Mouse (Mus musculus): ENCODE results near the gene Olfr463. TPM values are rescaled to one million over a fixed set of nuclear protein-coding genes. Genes with fewer than 3 reads are reported as not detected.

Gene Olfr463
- total and polyA plus RNA-seq, 2 experiments from 2014 or later = not detected

GRCm38 (mm10) chr11:87916005-87916404, 18.8 kb upstream of the Olfr463 start:
- no peaks in the 10 kb centered on the region for H3K9me3 ChIP-seq (replicated peaks; ENCODE audit: control insufficient read depth, low read length)
- WGBS = 100% methylated on average over 1 of the region's 1 CpGs
- H3K36me3 ChIP-seq (replicated peaks; ENCODE audit: control insufficient read depth, insufficient read depth, low read length) = no peaks in the 10 kb centered on the region
- H3K4me1 ChIP-seq (ENCODE audit: control insufficient read depth, insufficient read depth) = no peaks in the 10 kb centered on the region
- H3K27ac ChIP-seq (ENCODE audit: low read depth) = no peak overlapping the region
- TF ChIP-seq EP300 (IDR thresholded peaks at IDR 0.05; ENCODE audit: low read depth) = no peak
- no peak for TF ChIP-seq CTCF (IDR thresholded peaks at IDR 0.05; ENCODE audit: low read depth)
- DNase-seq (ENCODE audit: low spot score) (no peak), ATAC-seq (ENCODE audit: insufficient read depth, low read depth) (no peak)
- no peak overlapping the region for H3K4me2 ChIP-seq (ENCODE audit: low read depth, low read length)
- no peak overlapping the region for H3K4me3 ChIP-seq (ENCODE audit: low read depth, low read length)
- H3K9ac ChIP-seq (replicated peaks; ENCODE audit: low read depth, low read length) = no peak overlapping the region
- no peaks in the 10 kb centered on the region for H3K27me3 ChIP-seq (ENCODE audit: control insufficient read depth, insufficient read depth, low read length)

- no peaks in the 10 kb centered on the region for H3K27me3 ChIP-seq (ENCODE audit: control insufficient read depth, insufficient read depth, low read length)
- 78% methylated on average over 3 of the region's 3 CpGs for WGBS
- H3K4me1 ChIP-seq (ENCODE audit: control insufficient read depth, insufficient read depth) = no peaks in the 10 kb centered on the region
- no peaks in the 10 kb centered on the region for H3K9me3 ChIP-seq (replicated peaks; ENCODE audit: control insufficient read depth, low read length)
- no peak for DNase-seq (ENCODE audit: low spot score)
- ATAC-seq (ENCODE audit: insufficient read depth, low read depth) = no peak
- H3K4me2 ChIP-seq (ENCODE audit: low read depth, low read length) = no peak overlapping the region
- no peaks in the 10 kb centered on the region for H3K36me3 ChIP-seq (replicated peaks; ENCODE audit: control insufficient read depth, insufficient read depth, low read length)
- no peak overlapping the region for H3K27ac ChIP-seq (ENCODE audit: low read depth)
- H3K9ac ChIP-seq (replicated peaks; ENCODE audit: low read depth, low read length) = no peak overlapping the region
- H3K4me3 ChIP-seq (ENCODE audit: low read depth, low read length) = no peak overlapping the region
- no peak for TF ChIP-seq EP300 (IDR thresholded peaks at IDR 0.05; ENCODE audit: low read depth)
- TF ChIP-seq CTCF (IDR thresholded peaks at IDR 0.05; ENCODE audit: low read depth) = no peak
These were observed 7.1 kb upstream of the Olfr463 start for GRCm38 (mm10) chr11:87904331-87904730.

GRCm38 (mm10) chr11:87892168-87892567, 5.0 kb downstream of the Olfr463 start, which contains the start of gene Olfr462:
Gene Olfr462, minus strand, starts transcription at chr11:87892268.
- Histone ChIP-seq H3K9me3 (replicated peaks; ENCODE audit: control insufficient read depth, low read length) (no peaks in the 10 kb centered on the region), H3K36me3 (replicated peaks; ENCODE audit: control insufficient read depth, insufficient read depth, low read length) (no peaks in the 10 kb centered on the region), H3K9ac (replicated peaks; ENCODE audit: low read depth, low read length) (no peak within 1 kb of the TSS), H3K4me3 (ENCODE audit: low read depth, low read length) (no peak within 1 kb of the TSS), H3K27ac (ENCODE audit: low read depth) (no peak within 1 kb of the TSS), H3K27me3 (ENCODE audit: control insufficient read depth, insufficient read depth, low read length) (0 out of 2 replicates have a peak, but pooled peaks cover 9% of the 10 kb centered on the region), H3K4me1 (ENCODE audit: control insufficient read depth, insufficient read depth) (no peaks in the 10 kb centered on the region), H3K4me2 (ENCODE audit: low read depth, low read length) (no peak within 1 kb of the TSS)
- DNase-seq (ENCODE audit: low spot score) (no peak), ATAC-seq (ENCODE audit: insufficient read depth, low read depth) (no peak)
- no peak for TF ChIP-seq CTCF (IDR thresholded peaks at IDR 0.05; ENCODE audit: low read depth)
- no peak for TF ChIP-seq EP300 (IDR thresholded peaks at IDR 0.05; ENCODE audit: low read depth)
- WGBS = 81% methylated on average over 6 of the region's 6 CpGs

GRCm38 (mm10) chr11:87884856-87885255, 12.3 kb downstream of the Olfr463 start:
- Histone ChIP-seq H3K36me3 (replicated peaks; ENCODE audit: control insufficient read depth, insufficient read depth, low read length) (no peaks in the 10 kb centered on the region), H3K27ac (ENCODE audit: low read depth) (no peak overlapping the region), H3K4me2 (ENCODE audit: low read depth, low read length) (no peak overlapping the region), H3K9me3 (replicated peaks; ENCODE audit: control insufficient read depth, low read length) (no peaks in the 10 kb centered on the region), H3K9ac (replicated peaks; ENCODE audit: low read depth, low read length) (no peak overlapping the region), H3K4me1 (ENCODE audit: control insufficient read depth, insufficient read depth) (no peaks in the 10 kb centered on the region), H3K27me3 (ENCODE audit: control insufficient read depth, insufficient read depth, low read length) (no peaks in the 10 kb centered on the region), H3K4me3 (ENCODE audit: low read depth, low read length) (no peak overlapping the region)
- TF ChIP-seq EP300 (IDR thresholded peaks at IDR 0.05; ENCODE audit: low read depth) = no peak
- no peak for TF ChIP-seq CTCF (IDR thresholded peaks at IDR 0.05; ENCODE audit: low read depth)
- DNase-seq (ENCODE audit: low spot score) (no peak), ATAC-seq (ENCODE audit: insufficient read depth, low read depth) (no peak)
- WGBS = 71% methylated on average over 5 of the region's 5 CpGs

- H3K4me1 ChIP-seq (ENCODE audit: control insufficient read depth, insufficient read depth) = no peaks in the 10 kb centered on the region
- ATAC-seq (ENCODE audit: insufficient read depth, low read depth) (no peak), DNase-seq (ENCODE audit: low spot score) (no peak)
- H3K36me3 ChIP-seq (replicated peaks; ENCODE audit: control insufficient read depth, insufficient read depth, low read length) = no peaks in the 10 kb centered on the region
- 44% methylated on average over 5 of the region's 5 CpGs for WGBS
- no peaks in the 10 kb centered on the region for H3K9me3 ChIP-seq (replicated peaks; ENCODE audit: control insufficient read depth, low read length)
- no peak overlapping the region for H3K9ac ChIP-seq (replicated peaks; ENCODE audit: low read depth, low read length)
- TF ChIP-seq CTCF (IDR thresholded peaks at IDR 0.05; ENCODE audit: low read depth) = peak; percentile 51
- no peak for TF ChIP-seq EP300 (IDR thresholded peaks at IDR 0.05; ENCODE audit: low read depth)
- no peak overlapping the region for H3K4me3 ChIP-seq (ENCODE audit: low read depth, low read length)
- H3K27ac ChIP-seq (ENCODE audit: low read depth) = no peak overlapping the region
- H3K4me2 ChIP-seq (ENCODE audit: low read depth, low read length) = no peak overlapping the region
- H3K27me3 ChIP-seq (ENCODE audit: control insufficient read depth, insufficient read depth, low read length) = no peaks in the 10 kb centered on the region
These were observed 13.7 kb downstream of the Olfr463 start for GRCm38 (mm10) chr11:87883493-87883892.

GRCm38 (mm10) chr11:87881714-87882113, 15.5 kb downstream of the Olfr463 start:
- H3K36me3 ChIP-seq (replicated peaks; ENCODE audit: control insufficient read depth, insufficient read depth, low read length) = no peaks in the 10 kb centered on the region
- no peaks in the 10 kb centered on the region for H3K4me1 ChIP-seq (ENCODE audit: control insufficient read depth, insufficient read depth)
- no peaks in the 10 kb centered on the region for H3K9me3 ChIP-seq (replicated peaks; ENCODE audit: control insufficient read depth, low read length)
- DNase-seq (ENCODE audit: low spot score) = no peak
- no peak for TF ChIP-seq CTCF (IDR thresholded peaks at IDR 0.05; ENCODE audit: low read depth)
- no peak for TF ChIP-seq EP300 (IDR thresholded peaks at IDR 0.05; ENCODE audit: low read depth)
- no peak for ATAC-seq (ENCODE audit: insufficient read depth, low read depth)
- WGBS = 56% methylated on average over 4 of the region's 4 CpGs
- H3K4me3 ChIP-seq (ENCODE audit: low read depth, low read length) = no peak overlapping the region
- no peak overlapping the region for H3K4me2 ChIP-seq (ENCODE audit: low read depth, low read length)
- no peak overlapping the region for H3K27ac ChIP-seq (ENCODE audit: low read depth)
- no peak overlapping the region for H3K9ac ChIP-seq (replicated peaks; ENCODE audit: low read depth, low read length)
- H3K27me3 ChIP-seq (ENCODE audit: control insufficient read depth, insufficient read depth, low read length) = 0 out of 2 replicates have a peak, but pooled peaks cover 2% of the 10 kb centered on the region

Measured in heart, postnatal 0 days (tissue).